Mouse (Mus musculus) hematopoietic stem cell, adult 5-6 weeks (primary cell): ENCODE measurements at regions not wholly inside any gene's neighbourhood (a gene's known extent, or its start where the extent isn't known, plus 50 kb on each side); places are given as distances from the start of the nearest gene placed in this dataset.

Source experiments
- ATAC-seq, 2 experiments: fragments of 125-278 bp in 1 of 2; replicated peaks in 1 of 2; 2 replicates each; pipeline ENCODE4 v1.8.0; 2016 to 2017; ENCODE audit warnings: inconsistent platforms in 2 of 2, mild to moderate bottlenecking in 2 of 2, moderate number of reproducible peaks in 2 of 2, low read depth in 1 of 2, moderate TSS enrichment in 1 of 2; ENCODE audit not compliant: low FRiP score in 2 of 2, poor library complexity in 2 of 2, severe bottlenecking in 2 of 2, insufficient read depth in 1 of 2, low TSS enrichment in 1 of 2

DNA sequence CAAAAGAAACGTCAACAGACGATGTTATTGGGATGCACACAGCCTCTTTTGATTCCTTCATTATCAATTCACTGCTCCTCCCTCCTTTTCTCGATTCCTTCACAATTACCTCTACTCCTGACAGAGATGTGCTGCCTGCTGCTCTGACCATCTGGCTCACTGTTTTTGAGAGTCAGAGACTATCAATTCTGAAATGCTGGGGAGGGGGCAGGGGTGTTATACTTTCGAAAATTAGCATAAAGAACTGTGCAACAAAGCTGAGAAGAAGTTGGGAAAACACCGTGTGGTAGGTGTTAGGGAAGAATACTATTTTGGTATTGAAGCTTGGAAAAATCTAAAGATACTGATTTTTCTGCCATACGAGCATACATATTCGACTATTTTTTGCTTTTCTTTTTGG lies 96.4 kb downstream of the Nedd1 start:
- no peak for ATAC-seq

DNA sequence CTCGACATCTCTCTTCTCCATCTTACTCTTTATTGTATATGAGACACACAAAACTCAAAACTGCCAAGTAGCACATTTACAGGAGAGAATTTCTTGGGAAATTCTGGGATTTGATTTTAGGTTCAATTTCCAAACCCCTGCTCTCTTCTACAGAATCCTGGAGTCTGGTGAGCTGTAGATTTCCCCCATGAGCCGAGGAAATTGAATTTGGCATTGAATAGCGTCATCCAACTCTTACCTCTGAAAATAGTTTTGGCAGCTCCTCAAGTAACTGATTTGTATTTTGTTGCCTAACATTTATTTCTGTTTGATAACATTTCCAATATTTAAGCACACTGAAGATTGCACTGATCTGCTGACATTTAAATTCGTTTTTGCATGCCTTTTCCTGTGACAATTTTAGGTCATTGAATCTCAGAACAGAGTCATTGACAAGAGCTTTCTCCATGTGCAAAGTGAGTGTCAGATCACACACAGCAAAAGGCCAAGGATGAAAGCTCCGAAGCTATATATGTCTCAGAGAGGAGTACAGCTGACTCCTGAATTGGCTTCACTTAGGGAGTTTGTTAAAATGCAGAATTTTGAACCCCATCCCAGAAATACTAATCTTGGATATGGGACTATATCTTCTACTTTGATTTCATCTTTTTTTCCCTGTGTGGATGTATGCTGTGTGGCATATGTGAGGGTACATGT lies 106.4 kb downstream of the Nedd1 start:
- ATAC-seq = no peak

DNA sequence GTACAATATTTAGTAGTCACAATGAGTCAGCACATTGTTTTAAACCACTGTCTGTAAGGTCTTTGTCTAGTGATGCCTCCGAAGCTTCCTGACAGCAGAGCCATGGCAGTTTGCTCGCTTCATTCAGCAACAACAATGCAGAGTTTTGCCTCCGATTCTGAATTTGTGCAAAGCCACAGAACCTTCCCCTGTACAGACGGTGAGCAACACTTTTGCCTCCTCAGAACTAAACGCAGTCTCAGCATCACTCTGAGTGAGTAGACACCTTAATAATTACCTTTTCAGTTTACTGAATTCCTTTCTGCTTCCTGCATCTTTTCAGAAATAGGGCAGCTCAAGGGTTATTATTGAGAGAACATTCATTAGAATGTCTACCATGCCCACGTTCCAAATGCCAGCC lies 107.9 kb downstream of the Nedd1 start:
- no peak for ATAC-seq

- ATAC-seq = no peak
Measured at GRCm38 (mm10) chr10:92611060-92611459, 111.2 kb downstream of the Nedd1 start.

- ATAC-seq = no peak
Measured at GRCm38 (mm10) chr10:92606761-92607160, 115.5 kb downstream of the Nedd1 start.

DNA sequence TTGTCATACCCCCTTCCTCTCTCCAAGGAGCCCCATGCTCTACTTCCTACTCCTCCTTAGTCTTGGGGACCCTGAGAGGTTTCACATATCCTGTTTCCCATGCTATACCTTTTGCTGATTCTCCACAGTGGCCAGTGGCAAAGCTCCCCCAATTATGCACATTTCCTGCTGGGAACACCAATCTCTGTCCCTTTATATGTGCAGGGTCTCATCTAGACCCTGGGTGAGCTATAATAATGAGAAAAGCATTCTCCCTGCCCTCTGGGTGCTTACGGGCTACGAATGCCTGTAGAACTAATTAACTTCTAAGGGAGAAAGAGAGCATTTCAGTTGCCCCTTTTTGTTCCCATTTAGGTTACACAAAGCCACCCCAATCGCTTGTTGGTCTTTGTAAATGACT lies 116.6 kb downstream of the Nedd1 start:
- no peak for ATAC-seq

DNA sequence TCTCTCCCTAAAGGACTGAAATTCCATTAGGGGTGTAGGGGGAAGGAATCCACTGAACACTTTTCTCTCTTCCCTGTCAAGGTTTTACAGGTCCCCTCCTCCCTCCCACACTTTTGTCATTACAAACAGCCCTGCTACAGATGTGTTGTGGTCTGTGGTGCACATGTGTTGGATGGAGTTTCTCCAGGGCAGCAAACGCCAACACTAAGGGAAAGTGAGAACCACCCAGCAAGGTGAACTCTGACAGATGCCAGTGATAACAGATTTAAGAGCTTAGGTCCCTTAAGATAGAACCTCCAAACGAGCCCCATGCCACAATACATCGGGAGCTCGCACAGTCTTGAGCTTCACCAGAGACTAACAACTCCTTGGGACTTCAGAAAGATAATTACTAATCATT lies 122.1 kb downstream of the Nedd1 start:
- no peak for ATAC-seq

DNA sequence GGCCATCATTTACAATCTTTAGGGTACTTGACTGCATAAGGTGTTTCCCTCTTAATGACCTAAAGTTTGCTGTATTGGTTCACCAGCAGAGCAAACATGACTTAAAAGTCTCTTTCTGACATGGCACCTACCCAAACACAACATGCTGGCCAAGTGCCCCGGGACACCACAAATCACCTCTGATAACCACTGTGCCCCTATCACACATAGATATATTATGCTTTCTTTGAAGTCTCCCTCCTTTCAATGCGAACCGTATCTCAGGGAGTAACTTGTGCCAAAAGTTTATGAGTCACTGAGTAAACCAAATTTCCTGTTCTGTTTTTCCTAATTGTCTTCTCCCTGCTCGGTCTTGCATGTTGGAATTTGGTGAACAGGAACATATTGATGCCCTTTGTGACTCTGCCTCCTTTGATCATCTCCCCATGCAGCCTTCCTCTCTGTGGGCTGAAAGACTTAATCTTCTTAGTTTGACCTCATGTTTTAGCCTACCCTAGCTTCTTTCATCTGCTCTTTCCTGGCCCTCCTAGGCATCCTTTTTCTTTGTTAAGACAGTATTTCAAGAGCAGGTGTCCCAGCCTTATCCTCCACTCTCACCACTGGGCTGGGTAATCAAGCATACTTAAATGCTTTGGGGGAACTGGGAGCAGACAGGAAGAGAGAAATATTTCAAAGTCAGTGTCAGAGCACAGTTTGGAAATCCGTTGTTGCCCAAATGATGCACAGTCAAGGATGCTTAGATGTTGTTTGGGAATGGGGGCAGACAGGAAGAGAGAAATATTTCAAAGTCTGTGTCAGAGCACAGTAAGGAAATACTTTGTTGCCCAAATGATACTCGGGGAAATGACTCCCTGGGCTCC lies 126.5 kb downstream of the Nedd1 start:
- no peak for ATAC-seq

DNA sequence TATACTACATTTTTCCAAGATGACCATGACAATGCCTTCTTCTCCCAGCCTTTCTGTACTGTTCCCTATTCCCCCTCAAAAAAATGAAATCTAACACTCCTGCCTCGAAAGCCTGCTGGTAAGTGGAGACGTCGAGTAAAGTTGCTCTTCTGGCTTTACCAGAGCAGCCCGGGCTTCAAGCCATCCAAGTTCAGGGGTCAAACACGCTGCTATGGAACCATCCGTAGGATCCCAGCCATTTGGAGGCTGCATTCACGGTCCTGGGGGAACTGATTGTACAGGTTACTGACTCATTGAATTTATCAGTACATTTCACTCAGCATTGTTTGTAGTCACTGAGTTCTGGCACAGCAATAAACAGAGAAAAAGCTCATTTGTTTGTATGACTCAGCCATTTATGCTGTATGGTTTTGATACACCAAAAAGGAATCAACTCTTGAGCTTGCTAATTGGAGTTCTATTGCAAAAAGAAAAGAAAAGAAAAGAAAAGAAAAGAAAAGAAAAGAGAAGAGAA lies 128.2 kb downstream of the Nedd1 start:
- ATAC-seq = no peak

DNA sequence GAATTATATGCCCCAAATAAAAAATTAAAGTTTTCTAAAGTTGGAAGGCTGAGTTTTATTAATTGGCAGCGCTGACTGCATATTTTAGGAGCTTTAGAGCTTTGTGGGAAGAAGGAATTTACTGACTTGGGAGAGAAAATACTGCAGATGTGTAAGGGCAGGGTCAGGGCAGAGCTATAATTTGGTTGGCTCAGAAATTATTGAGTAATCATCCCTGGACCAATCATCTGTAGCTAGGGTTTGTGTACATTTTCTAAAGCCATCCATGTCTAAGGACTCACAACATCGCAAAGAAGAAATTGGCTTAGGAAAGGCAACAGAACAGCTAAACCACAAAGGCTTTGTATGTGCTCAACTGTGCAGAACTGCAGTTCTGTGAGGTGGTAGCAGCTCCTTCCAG lies 143.3 kb downstream of the Nedd1 start:
- ATAC-seq = no peak

- ATAC-seq = no peak
Measured at GRCm38 (mm10) chr10:92570496-92570895, 151.7 kb downstream of the Nedd1 start.

DNA sequence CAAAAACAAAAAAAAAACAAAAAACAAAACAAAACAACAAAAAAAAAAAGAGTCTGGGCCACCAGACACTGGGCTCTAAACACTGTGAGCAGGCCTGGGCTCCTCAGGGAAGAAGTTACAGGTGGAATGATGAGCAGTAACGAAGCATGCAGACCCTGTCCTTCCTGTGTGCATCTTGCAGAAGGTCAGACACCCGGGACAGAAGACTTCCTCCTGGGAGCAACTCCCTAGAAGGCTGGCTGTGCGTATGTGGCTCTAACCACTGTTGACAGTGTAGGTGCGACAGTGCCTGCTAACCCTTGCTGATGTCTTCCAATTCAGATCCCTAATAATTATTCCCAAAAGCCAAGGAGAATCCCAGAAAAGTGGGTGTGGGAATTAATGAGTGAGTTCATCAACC lies 164.8 kb downstream of the Nedd1 start:
- ATAC-seq = no peak

GRCm38 (mm10) chr10:92556526-92557422 lies 165.4 kb downstream of the Nedd1 start:
- no peak for ATAC-seq

DNA sequence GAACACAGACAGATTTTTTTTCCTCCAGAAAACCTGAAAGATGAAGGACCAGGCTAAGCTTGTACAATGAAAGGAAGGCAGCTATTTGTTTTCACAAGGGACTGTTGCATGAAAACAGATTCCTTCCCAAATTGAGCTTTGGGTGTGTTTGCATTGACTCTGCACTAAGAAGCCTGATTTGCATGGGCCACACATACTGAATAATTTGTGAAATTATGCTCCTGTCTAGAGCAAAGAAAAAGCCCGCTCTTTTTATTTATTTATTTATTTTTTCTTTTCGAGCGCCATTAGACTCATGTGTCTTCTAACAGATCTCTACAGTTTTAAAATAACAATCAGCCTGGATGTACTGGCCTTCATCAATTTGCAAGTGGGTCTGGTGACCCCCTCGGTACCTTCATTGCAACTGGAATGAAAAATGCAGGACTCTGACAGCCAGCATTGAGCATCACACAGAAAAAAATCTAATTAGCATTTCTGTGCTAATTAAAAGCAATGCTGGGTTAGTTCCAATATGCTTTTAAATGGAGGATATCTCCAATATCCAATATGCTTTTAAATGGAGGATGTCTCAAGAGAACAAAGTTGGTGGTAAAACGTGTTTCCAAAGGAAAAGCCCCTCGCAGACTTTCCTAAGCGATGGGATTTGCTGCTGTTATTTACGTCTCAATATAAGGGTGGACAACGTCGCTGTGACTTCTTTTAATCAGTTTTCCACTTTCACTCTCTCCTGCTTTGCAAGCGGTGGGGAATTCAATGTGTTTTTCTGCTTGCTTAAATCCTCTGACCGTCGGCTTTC lies 166.3 kb downstream of the Nedd1 start:
- no peak for ATAC-seq

- no peak for ATAC-seq
Measured at GRCm38 (mm10) chr10:92553966-92554365, 168.3 kb downstream of the Nedd1 start.

GRCm38 (mm10) chr10:92548875-92549586 lies 173.2 kb downstream of the Nedd1 start:
- ATAC-seq = no peak
